Mouse (Mus musculus): ENCODE measurements around the gene Zmynd8.

- no peak for TF ChIP-seq CTCF (IDR thresholded peaks at IDR 0.05 in 2 of 3, conservative IDR thresholded peaks at IDR 0.05 in 1 of 3; ENCODE audit: control insufficient read depth in 1 of 3, insufficient read depth in 1 of 3, low read depth in 2 of 3, low read length in 3 of 3, poor library complexity in 1 of 3, severe bottlenecking in 1 of 3)
- no peak for TF ChIP-seq GATA1 (IDR thresholded peaks at IDR 0.05; ENCODE audit: low read depth, low read length)
- TF ChIP-seq MAX (IDR thresholded peaks at IDR 0.05; ENCODE audit: low read length), result no peak
- TF ChIP-seq TBP (IDR thresholded peaks at IDR 0.05; ENCODE audit: low read depth, low read length), result no peak
These were observed 15.8 kb downstream of the Zmynd8 start for GRCm38 (mm10) chr2:165883006-165883405.

Measured in MEL (cell line).